Mouse (Mus musculus): Measurements from ENCODE around the gene Iqcf5.
"Not testable (repeated sequence)": the region's sequence is repeated elsewhere in the genome, so short reads cannot be mapped to it uniquely, and the experiment has no call there.

The Iqcf5 gene

GRCm38 (mm10) chr9:106481075-106481474 is 33.3 kb upstream of the Iqcf5 start:
- DNase-seq (ENCODE audit: low read depth, low spot score): no peak

GRCm38 (mm10) chr9:106481676-106482075 is 32.7 kb upstream of the Iqcf5 start:
- DNase-seq (ENCODE audit: low read depth, low spot score): no peak

- no peak for DNase-seq (ENCODE audit: low read depth, low spot score)
Measured at GRCm38 (mm10) chr9:106482578-106483115, 31.7 kb upstream of the Iqcf5 start.

GRCm38 (mm10) chr9:106483136-106483535 is 31.2 kb upstream of the Iqcf5 start:
- no peak for DNase-seq (ENCODE audit: low read depth, low spot score)

GRCm38 (mm10) chr9:106483606-106484005 is 30.8 kb upstream of the Iqcf5 start:
- DNase-seq (ENCODE audit: low read depth, low spot score): no peak

- DNase-seq (ENCODE audit: low read depth, low spot score): no peak
Measured at GRCm38 (mm10) chr9:106485076-106485475, 29.3 kb upstream of the Iqcf5 start.

GRCm38 (mm10) chr9:106487602-106488001 is 26.8 kb upstream of the Iqcf5 start:
- not testable (repeated sequence) for DNase-seq (ENCODE audit: low read depth, low spot score)

- no peak for DNase-seq (ENCODE audit: low read depth, low spot score)
Measured at GRCm38 (mm10) chr9:106499667-106500066, 14.7 kb upstream of the Iqcf5 start, which contains the start of gene Iqcf1. Gene Iqcf1, plus strand, starts transcription at chr9:106499967.

GRCm38 (mm10) chr9:106501846-106502245 is 12.5 kb upstream of the Iqcf5 start:
- no peak for DNase-seq (ENCODE audit: low read depth, low spot score)

- no peak for DNase-seq (ENCODE audit: low read depth, low spot score)
Measured at GRCm38 (mm10) chr9:106504246-106504645, 10.1 kb upstream of the Iqcf5 start.

GRCm38 (mm10) chr9:106509356-106509755 is 5.0 kb upstream of the Iqcf5 start:
- no peak for DNase-seq (ENCODE audit: low read depth, low spot score)

GRCm38 (mm10) chr9:106512729-106513450 is 1.5 kb upstream of the Iqcf5 start:
- no peak for DNase-seq (ENCODE audit: low read depth, low spot score)

- DNase-seq (ENCODE audit: low read depth, low spot score): no peak
Measured at GRCm38 (mm10) chr9:106513566-106513965, 807 bp upstream of the Iqcf5 start.

GRCm38 (mm10) chr9:106519433-106519832 is 5.1 kb downstream of the Iqcf5 start:
- no peak for DNase-seq (ENCODE audit: low read depth, low spot score)

- no peak for DNase-seq (ENCODE audit: low read depth, low spot score)
Measured at GRCm38 (mm10) chr9:106519909-106520308, 5.5 kb downstream of the Iqcf5 start.

GRCm38 (mm10) chr9:106531833-106532232 is 17.5 kb downstream of the Iqcf5 start:
- peak; percentile 39 for DNase-seq (ENCODE audit: low read depth, low spot score)

- no peak for DNase-seq (ENCODE audit: low read depth, low spot score)
Measured at GRCm38 (mm10) chr9:106534296-106534695, 19.9 kb downstream of the Iqcf5 start.

- DNase-seq (ENCODE audit: low read depth, low spot score): no peak
Measured at GRCm38 (mm10) chr9:106534975-106535374, 20.6 kb downstream of the Iqcf5 start.

- DNase-seq (ENCODE audit: low read depth, low spot score): no peak
Measured at GRCm38 (mm10) chr9:106561531-106561930, 47.2 kb downstream of the Iqcf5 start, which contains the start of gene Iqcf3. Gene Iqcf3, minus strand, starts transcription at chr9:106561631.

- no peak for DNase-seq (ENCODE audit: low read depth, low spot score)
Measured at GRCm38 (mm10) chr9:106562291-106562690, 47.9 kb downstream of the Iqcf5 start.

GRCm38 (mm10) chr9:106564025-106564424 is 49.7 kb downstream of the Iqcf5 start:
- no peak for DNase-seq (ENCODE audit: low read depth, low spot score)
